In the genomic region with DNA sequence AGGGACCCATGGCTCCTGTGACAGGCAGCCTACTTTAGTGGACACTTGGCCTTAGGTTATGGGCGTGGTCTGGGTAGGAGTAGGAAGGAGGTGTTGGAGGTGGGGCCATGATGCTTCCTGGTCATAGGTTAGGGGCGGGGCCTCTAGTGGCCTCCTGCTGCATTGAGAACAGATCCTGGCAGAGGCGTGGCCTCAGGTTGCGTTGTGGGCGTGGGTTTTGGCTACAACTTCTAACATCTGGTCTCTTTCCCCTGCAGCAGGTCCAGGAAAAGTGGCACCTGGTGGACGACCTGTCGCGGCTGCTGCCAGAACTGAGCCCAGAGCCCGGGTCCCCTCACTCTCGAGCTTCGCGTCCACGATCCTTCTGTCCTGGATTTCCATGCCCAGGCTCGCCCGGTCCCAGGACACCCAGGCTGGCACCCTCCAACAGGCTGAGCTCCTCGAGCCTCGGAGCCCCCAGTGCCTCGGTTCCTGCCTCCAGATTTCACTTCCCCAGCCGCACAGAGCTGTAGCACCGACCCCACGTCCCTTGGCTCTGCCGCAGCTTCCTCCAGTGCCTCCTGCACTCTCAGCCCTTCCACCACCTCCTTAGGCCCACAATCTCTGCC, we compare ENCODE assay signal across 8 mouse cellular contexts. TPM values are rescaled to one million over a fixed set of nuclear protein-coding genes. Genes with fewer than 3 reads are reported as not detected.
A peak's percentile ranks its signal among the peaks of the same experiment; 100 is the strongest.
DNase-seq lines count a peak whose midpoint lies in the region; ATAC-seq lines count a peak whose summit lies in the region.

No protein-coding gene starts in this region.

- peak; percentile 21 for DNase-seq in hindbrain, embryonic 11.5 days (ENCODE audit: low spot score)
- peak; percentile 68 for DNase-seq in embryo, embryonic 9.5 days (ENCODE audit: extremely low spot score)
- peak; percentile 87 for DNase-seq in lung, postnatal 10 days
- DNase-seq in splenic B cell, adult 2 months (ENCODE audit: low read depth, low spot score): peak; percentile 87
- DNase-seq in cerebellum, adult 11 months: no peak
- DNase-seq in layer of hippocampus, postnatal 25 days (ENCODE audit: extremely low spot score in 1 of 2, low spot score in 1 of 2): no peak

- no peaks in the 10 kb centered on the region for H3K4me1 ChIP-seq in hindbrain, embryonic 11.5 days (replicated peaks; ENCODE audit: control insufficient read depth, insufficient read depth, low read length)
- no peaks in the 10 kb centered on the region for H3K4me1 ChIP-seq in hindbrain, embryonic 16.5 days (ENCODE audit: control insufficient read depth, insufficient read depth, low read depth, low read length)
- H3K4me1 ChIP-seq in kidney, embryonic 14.5 days (ENCODE audit: control insufficient read depth, insufficient read depth, low read length): no peaks in the 10 kb centered on the region

- 12% methylated on average over 22 of the region's 22 CpGs for WGBS in hindbrain, embryonic 11.5 days
- 13% methylated on average over 22 of the region's 22 CpGs for WGBS in hindbrain, embryonic 16.5 days
- WGBS in kidney, embryonic 14.5 days: 10% methylated on average over 22 of the region's 22 CpGs

- H3K27me3 ChIP-seq in hindbrain, embryonic 11.5 days (ENCODE audit: control insufficient read depth, insufficient read depth, low read length): peaks cover 7% of the 10 kb centered on the region
- H3K27me3 ChIP-seq in hindbrain, embryonic 16.5 days (replicated peaks; ENCODE audit: control insufficient read depth, insufficient read depth, low read length): peaks cover 10% of the 10 kb centered on the region; the same call in 1 of the 2 replicates
- H3K27me3 ChIP-seq in kidney, embryonic 14.5 days (ENCODE audit: control insufficient read depth, insufficient read depth, low read length): no peaks in the 10 kb centered on the region
- no peaks in the 10 kb centered on the region for H3K27me3 ChIP-seq in splenic B cell, adult 2 months (ENCODE audit: control insufficient read depth, insufficient read depth, low read length, poor library complexity, severe bottlenecking)

- no peaks in the 10 kb centered on the region for H3K9me3 ChIP-seq in hindbrain, embryonic 11.5 days (ENCODE audit: control insufficient read depth, low read length)
- no peaks in the 10 kb centered on the region for H3K9me3 ChIP-seq in hindbrain, embryonic 16.5 days (ENCODE audit: control insufficient read depth, low read length)
- H3K9me3 ChIP-seq in kidney, embryonic 14.5 days (ENCODE audit: control insufficient read depth, low read length): no peaks in the 10 kb centered on the region

- H3K4me2 ChIP-seq in hindbrain, embryonic 11.5 days (replicated peaks; ENCODE audit: low read depth, low read length): no peak overlapping the region
- H3K4me2 ChIP-seq in hindbrain, embryonic 16.5 days (ENCODE audit: low read length): no peak overlapping the region
- peak overlapping the region; percentile 45 for H3K4me2 ChIP-seq in kidney, embryonic 14.5 days (replicated peaks; ENCODE audit: low read depth, low read length)

- no peak overlapping the region for H3K27ac ChIP-seq in hindbrain, embryonic 11.5 days (ENCODE audit: low read depth, low read length)
- H3K27ac ChIP-seq in hindbrain, embryonic 16.5 days (ENCODE audit: low read depth, low read length): no peak overlapping the region
- H3K27ac ChIP-seq in kidney, embryonic 14.5 days (ENCODE audit: low read depth, low read length): no peak overlapping the region

- no peaks in the 10 kb centered on the region for H3K36me3 ChIP-seq in hindbrain, embryonic 11.5 days (ENCODE audit: control insufficient read depth, insufficient read depth, low read length)
- H3K36me3 ChIP-seq in hindbrain, embryonic 16.5 days (ENCODE audit: control insufficient read depth, insufficient read depth, low read length): no peaks in the 10 kb centered on the region
- no peaks in the 10 kb centered on the region for H3K36me3 ChIP-seq in kidney, embryonic 14.5 days (ENCODE audit: control insufficient read depth, insufficient read depth, low read length)
- peaks cover 5% of the 10 kb centered on the region for H3K36me3 ChIP-seq in splenic B cell, adult 2 months (ENCODE audit: control insufficient read depth, insufficient read depth, low read length, poor library complexity, severe bottlenecking)

- no peak for ATAC-seq in hindbrain, embryonic 11.5 days (ENCODE audit: low FRiP score)
- no peak for ATAC-seq in hindbrain, embryonic 16.5 days
- peak; percentile 71 for ATAC-seq in kidney, embryonic 14.5 days (ENCODE audit: low FRiP score, low TSS enrichment)

- no peak overlapping the region for H3K9ac ChIP-seq in hindbrain, embryonic 11.5 days (ENCODE audit: low read depth, low read length)
- no peak overlapping the region for H3K9ac ChIP-seq in hindbrain, embryonic 16.5 days (ENCODE audit: low read depth, low read length)
- peak overlapping the region; percentile 47; the same call in 1 of the 2 replicates for H3K9ac ChIP-seq in kidney, embryonic 14.5 days (ENCODE audit: low read depth, low read length)

- no peak overlapping the region for H3K4me3 ChIP-seq in hindbrain, embryonic 11.5 days (ENCODE audit: low read depth, low read length)
- no peak overlapping the region for H3K4me3 ChIP-seq in hindbrain, embryonic 16.5 days (ENCODE audit: low read length)
- H3K4me3 ChIP-seq in kidney, embryonic 14.5 days (ENCODE audit: low read length): peak overlapping the region; percentile 11

RNA-seq across cellular contexts. Expression of a gene that starts 5.1 kb away (rescaled TPM):
- polyA plus RNA-seq in hindbrain, embryonic 11.5 days (2014; fragmentation: Nextera tagmentation; extraction: Ambion mirVana): 1.5 TPM in 1 of 2 replicates, not detected in the other
- not detected in 2 replicates for polyA plus RNA-seq in hindbrain, embryonic 16.5 days (2015; fragmentation: Nextera tagmentation; extraction: Ambion mirVana)
- not detected in 2 replicates for polyA plus RNA-seq in kidney, embryonic 14.5 days (2014; fragmentation: Nextera tagmentation; extraction: Ambion mirVana)
- under 1 TPM in 1 of 2 experiments, not detected in 1; 0.35 TPM for total RNA-seq in layer of hippocampus, postnatal 25 days (2021)

RNA-seq across cellular contexts. Expression of a gene that starts 10.4 kb away (rescaled TPM):
- 8.1 and 9.5 TPM in 2 replicates for polyA plus RNA-seq in hindbrain, embryonic 11.5 days (2014; fragmentation: Nextera tagmentation; extraction: Ambion mirVana)
- polyA plus RNA-seq in hindbrain, embryonic 16.5 days (2015; fragmentation: Nextera tagmentation; extraction: Ambion mirVana): 6.4 and 6.6 TPM in 2 replicates
- polyA plus RNA-seq in kidney, embryonic 14.5 days (2014; fragmentation: Nextera tagmentation; extraction: Ambion mirVana): 22.6 and 27.2 TPM in 2 replicates
- 1 to 10 TPM; 5.3 to 5.5 TPM for total RNA-seq in layer of hippocampus, postnatal 25 days (2021)

RNA-seq across cellular contexts. Expression of a gene that starts 10.5 kb away (rescaled TPM):
- polyA plus RNA-seq in hindbrain, embryonic 11.5 days (2014; fragmentation: Nextera tagmentation; extraction: Ambion mirVana): 0.86 and 0.93 TPM in 2 replicates
- 0.76 and 1.0 TPM in 2 replicates for polyA plus RNA-seq in hindbrain, embryonic 16.5 days (2015; fragmentation: Nextera tagmentation; extraction: Ambion mirVana)
- 1.3 and 3.4 TPM in 2 replicates for polyA plus RNA-seq in kidney, embryonic 14.5 days (2014; fragmentation: Nextera tagmentation; extraction: Ambion mirVana)
- under 1 TPM; 0.35 to 0.89 TPM for total RNA-seq in layer of hippocampus, postnatal 25 days (2021)

RNA-seq across cellular contexts. Expression of a gene that starts 17.1 kb away (rescaled TPM):
- polyA plus RNA-seq in hindbrain, embryonic 11.5 days (2014; fragmentation: Nextera tagmentation; extraction: Ambion mirVana): 0.83 and 1.2 TPM in 2 replicates
- 1.1 and 1.8 TPM in 2 replicates for polyA plus RNA-seq in hindbrain, embryonic 16.5 days (2015; fragmentation: Nextera tagmentation; extraction: Ambion mirVana)
- polyA plus RNA-seq in kidney, embryonic 14.5 days (2014; fragmentation: Nextera tagmentation; extraction: Ambion mirVana): 0.58 and 0.59 TPM in 2 replicates
- 1 to 10 TPM; 1.9 to 3.2 TPM for total RNA-seq in layer of hippocampus, postnatal 25 days (2021)

RNA-seq across cellular contexts. Expression of a gene that starts 17.1 kb away (rescaled TPM):
- polyA plus RNA-seq in hindbrain, embryonic 11.5 days (2014; fragmentation: Nextera tagmentation; extraction: Ambion mirVana): 28.0 and 33.7 TPM in 2 replicates
- 17.4 and 20.9 TPM in 2 replicates for polyA plus RNA-seq in hindbrain, embryonic 16.5 days (2015; fragmentation: Nextera tagmentation; extraction: Ambion mirVana)
- 75.1 and 85.7 TPM in 2 replicates for polyA plus RNA-seq in kidney, embryonic 14.5 days (2014; fragmentation: Nextera tagmentation; extraction: Ambion mirVana)
- 10 to 100 TPM; 10.8 to 11.1 TPM for total RNA-seq in layer of hippocampus, postnatal 25 days (2021)

Comparison
In these comparisons a context has a peak if more than half of its experiments do, and no peak if none do; other contexts are left out.
1. DNase-seq: peak in hindbrain, embryonic 11.5 days (single experiment), embryo, embryonic 9.5 days (single experiment), lung, postnatal 10 days (single experiment) and splenic B cell, adult 2 months (single experiment); none in cerebellum, adult 11 months (single experiment) and layer of hippocampus, postnatal 25 days (0 of 2).